Mouse (Mus musculus): ENCODE measurements around the gene Tex2. TPM values are rescaled to one million over a fixed set of nuclear protein-coding genes. Genes with fewer than 3 reads are reported as not detected.

Gene Tex2
- total RNA-seq, 2 experiments from 2014 or later, result 38.4 to 40.0 TPM

- no peak for DNase-seq
Measured at GRCm38 (mm10) chr11:106485611-106486010, 127.6 kb downstream of the Tex2 start.

- no peak for DNase-seq
Measured at GRCm38 (mm10) chr11:106484875-106485274, 128.3 kb downstream of the Tex2 start.

- DNase-seq, result no peak
Measured at GRCm38 (mm10) chr11:106482867-106483266, 130.4 kb downstream of the Tex2 start.

GRCm38 (mm10) chr11:106481651-106482050 lies 131.6 kb downstream of the Tex2 start:
- DNase-seq, result no peak

GRCm38 (mm10) chr11:106480530-106480885 lies 132.7 kb downstream of the Tex2 start:
- no peak for DNase-seq

GRCm38 (mm10) chr11:106479619-106480529 lies 133.3 kb downstream of the Tex2 start:
- DNase-seq, result no peak

- no peak for DNase-seq
Measured at GRCm38 (mm10) chr11:106478745-106479144, 134.5 kb downstream of the Tex2 start.

- DNase-seq, result no peak
Measured at GRCm38 (mm10) chr11:106477505-106478160, 135.6 kb downstream of the Tex2 start.

GRCm38 (mm10) chr11:106475309-106475708 lies 137.9 kb downstream of the Tex2 start:
- DNase-seq, result no peak

GRCm38 (mm10) chr11:106471629-106472028 lies 141.6 kb downstream of the Tex2 start:
- no peak for DNase-seq

- no peak for DNase-seq
Measured at GRCm38 (mm10) chr11:106468509-106468908, 144.7 kb downstream of the Tex2 start.

GRCm38 (mm10) chr11:106465932-106466331 lies 147.3 kb downstream of the Tex2 start:
- no peak for DNase-seq

- DNase-seq, result no peak
Measured at GRCm38 (mm10) chr11:106465545-106465903, 147.7 kb downstream of the Tex2 start.

- DNase-seq, result no peak
Measured at GRCm38 (mm10) chr11:106464681-106465544, 148.3 kb downstream of the Tex2 start.

- no peak for DNase-seq
Measured at GRCm38 (mm10) chr11:106463845-106464244, 149.4 kb downstream of the Tex2 start.

GRCm38 (mm10) chr11:106462309-106462708 lies 150.9 kb downstream of the Tex2 start:
- no peak for DNase-seq

GRCm38 (mm10) chr11:106461145-106461932 lies 151.9 kb downstream of the Tex2 start:
- no peak for DNase-seq

GRCm38 (mm10) chr11:106460671-106461070 lies 152.6 kb downstream of the Tex2 start:
- DNase-seq, result no peak

GRCm38 (mm10) chr11:106458540-106458939 lies 154.7 kb downstream of the Tex2 start:
- no peak for DNase-seq

All from adrenal gland, postnatal 10 days (tissue).